Mouse (Mus musculus) hindbrain, embryonic 11.5 days (tissue): ENCODE measurements at regions not wholly inside any gene's neighbourhood (a gene's known extent, or its start where the extent isn't known, plus 50 kb on each side); places are given as distances from the start of the nearest gene placed in this dataset.

Experiments
- ATAC-seq: fragments of 200-750 bp; cut with Nextera tagmentation; 2 replicates; pipeline ENCODE4 v1.8.0; 2017; ENCODE audit warnings: mild to moderate bottlenecking, moderate TSS enrichment, moderate library complexity; ENCODE audit not compliant: low FRiP score
- DNase-seq: peaks from one replicate; pipeline ENCODE4 v3.0.0-alpha.2; 2015; ENCODE audit warnings: low spot score
- H3K27ac ChIP-seq: fragments of 300-500 bp; sonication (generic); 2 replicates; pipeline ENCODE4 v1.5.1; 2014; ENCODE audit warnings: mild to moderate bottlenecking, low read depth, low read length
- H3K27me3 ChIP-seq: fragments of 300-500 bp; sonication (generic); 2 replicates; pipeline ENCODE4 v1.6.1; 2014; ENCODE audit warnings: mild to moderate bottlenecking, low read length, moderate library complexity, mixed read lengths; ENCODE audit not compliant: control insufficient read depth, insufficient read depth
- H3K36me3 ChIP-seq: fragments of 300-500 bp; sonication (generic); 2 replicates; pipeline ENCODE4 v1.6.1; 2014; ENCODE audit warnings: mild to moderate bottlenecking, low read length, moderate library complexity, mixed read lengths; ENCODE audit not compliant: control insufficient read depth, insufficient read depth
- H3K4me1 ChIP-seq: fragments of 300-500 bp; sonication (generic); replicated peaks from 2 replicates; pipeline ENCODE4 v1.6.1; 2014; ENCODE audit warnings: low read length, mixed read lengths; ENCODE audit not compliant: control insufficient read depth, insufficient read depth
- H3K4me2 ChIP-seq: fragments of 300-500 bp; sonication (generic); replicated peaks from 2 replicates; pipeline ENCODE4 v1.6.1; 2014; ENCODE audit warnings: mild to moderate bottlenecking, low read depth, low read length
- H3K4me3 ChIP-seq: fragments of 300-500 bp; sonication (generic); 2 replicates; pipeline ENCODE4 v1.5.1; 2014; ENCODE audit warnings: low read depth, low read length
- H3K9ac ChIP-seq: fragments of 300-500 bp; sonication (generic); 2 replicates; pipeline ENCODE4 v1.6.1; 2014; ENCODE audit warnings: low read depth, low read length
- H3K9me3 ChIP-seq: fragments of 300-500 bp; sonication (generic); 2 replicates; pipeline ENCODE4 v1.6.1; 2016; ENCODE audit warnings: low read length; ENCODE audit not compliant: control insufficient read depth
- WGBS: fragments of 180-500 bp; shearing (Covaris S2); extraction: QIAGEN DNeasy Blood & Tissue Kit; methylation state at CpG from one replicate; pipeline ENCODE4 v1.1.7; 2014; 5-methylcytosine and 5-hydroxymethylcytosine counted together

- H3K4me2 ChIP-seq = no peak overlapping the region
- H3K4me1 ChIP-seq = no peaks in the 10 kb centered on the region; the same call in 1 of the 2 replicates
- H3K36me3 ChIP-seq = no peaks in the 10 kb centered on the region
- H3K27me3 ChIP-seq = no peaks in the 10 kb centered on the region
- no peak for DNase-seq
- ATAC-seq = no peak
- no peak overlapping the region for H3K9ac ChIP-seq
- no peaks in the 10 kb centered on the region for H3K9me3 ChIP-seq
- H3K27ac ChIP-seq = no peak overlapping the region
- 48% methylated on average over 13 of the region's 13 CpGs for WGBS
- H3K4me3 ChIP-seq = no peak overlapping the region
Measured at GRCm38 (mm10) chr17:45279075-45279810, 154.3 kb downstream of the Cdc5l start.

GRCm38 (mm10) chr17:45277516-45277915 lies 156.0 kb downstream of the Cdc5l start:
- Histone ChIP-seq H3K9ac (no peak overlapping the region), H3K36me3 (no peaks in the 10 kb centered on the region), H3K4me2 (no peak overlapping the region), H3K4me3 (no peak overlapping the region), H3K27me3 (no peaks in the 10 kb centered on the region), H3K27ac (no peak overlapping the region), H3K4me1 (no peaks in the 10 kb centered on the region; the same call in 1 of the 2 replicates), H3K9me3 (no peaks in the 10 kb centered on the region)
- ATAC-seq (no peak), DNase-seq (no peak)
- WGBS = 88% methylated on average over 3 of the region's 3 CpGs

GRCm38 (mm10) chr17:45276686-45277405 lies 156.7 kb downstream of the Cdc5l start:
- H3K27ac ChIP-seq = no peak overlapping the region
- H3K36me3 ChIP-seq = no peaks in the 10 kb centered on the region
- no peak overlapping the region for H3K4me3 ChIP-seq
- no peak overlapping the region for H3K4me2 ChIP-seq
- H3K27me3 ChIP-seq = no peaks in the 10 kb centered on the region
- no peak for DNase-seq
- no peaks in the 10 kb centered on the region for H3K9me3 ChIP-seq
- no peak overlapping the region for H3K9ac ChIP-seq
- WGBS = 83% methylated on average over 12 of the region's 12 CpGs
- ATAC-seq = no peak
- no peaks in the 10 kb centered on the region; the same call in 1 of the 2 replicates for H3K4me1 ChIP-seq

GRCm38 (mm10) chr17:45274894-45275293 lies 158.6 kb downstream of the Cdc5l start:
- Histone ChIP-seq H3K4me1 (no peaks in the 10 kb centered on the region; the same call in 1 of the 2 replicates), H3K9ac (no peak overlapping the region), H3K9me3 (no peaks in the 10 kb centered on the region; the same call in 1 of the 2 replicates), H3K4me2 (no peak overlapping the region), H3K4me3 (no peak overlapping the region), H3K27me3 (no peaks in the 10 kb centered on the region), H3K27ac (no peak overlapping the region), H3K36me3 (no peaks in the 10 kb centered on the region)
- DNase-seq (peak; percentile 14), ATAC-seq (no peak)
- WGBS = 76% methylated on average over 4 of the region's 4 CpGs

- H3K4me1 ChIP-seq = no peaks in the 10 kb centered on the region
- ATAC-seq (no peak), DNase-seq (no peak)
- WGBS = 81% methylated on average over 6 of the region's 6 CpGs
- H3K9me3 ChIP-seq = no peaks in the 10 kb centered on the region; the same call in 1 of the 2 replicates
- no peak overlapping the region for H3K4me2 ChIP-seq
- no peaks in the 10 kb centered on the region for H3K36me3 ChIP-seq
- no peak overlapping the region for H3K27ac ChIP-seq
- H3K9ac ChIP-seq = no peak overlapping the region
- no peaks in the 10 kb centered on the region for H3K27me3 ChIP-seq
- no peak overlapping the region for H3K4me3 ChIP-seq
Measured at GRCm38 (mm10) chr17:45266776-45267175, 166.8 kb downstream of the Cdc5l start.

GRCm38 (mm10) chr17:45265587-45265986 lies 167.9 kb downstream of the Cdc5l start:
- no peak overlapping the region for H3K27ac ChIP-seq
- no peak overlapping the region for H3K9ac ChIP-seq
- no peaks in the 10 kb centered on the region for H3K9me3 ChIP-seq
- no peak overlapping the region for H3K4me2 ChIP-seq
- WGBS = 81% methylated on average over 7 of the region's 7 CpGs
- no peaks in the 10 kb centered on the region for H3K4me1 ChIP-seq
- DNase-seq (no peak), ATAC-seq (no peak)
- no peaks in the 10 kb centered on the region for H3K36me3 ChIP-seq
- H3K4me3 ChIP-seq = no peak overlapping the region
- H3K27me3 ChIP-seq = no peaks in the 10 kb centered on the region

GRCm38 (mm10) chr17:45264434-45264833 lies 169.1 kb downstream of the Cdc5l start:
- no peaks in the 10 kb centered on the region for H3K4me1 ChIP-seq

GRCm38 (mm10) chr17:45260421-45260820 lies 173.1 kb downstream of the Cdc5l start:
- ATAC-seq = no peak
- no peak overlapping the region for H3K4me2 ChIP-seq
- H3K4me1 ChIP-seq = no peaks in the 10 kb centered on the region
- H3K4me3 ChIP-seq = no peak overlapping the region
- WGBS = 87% methylated on average over 10 of the region's 10 CpGs
- no peaks in the 10 kb centered on the region for H3K27me3 ChIP-seq
- no peaks in the 10 kb centered on the region for H3K9me3 ChIP-seq
- no peak overlapping the region for H3K27ac ChIP-seq
- no peak for DNase-seq
- no peaks in the 10 kb centered on the region for H3K36me3 ChIP-seq
- H3K9ac ChIP-seq = no peak overlapping the region

More at GRCm38 (mm10) chr17:45264434-45264833, 169.1 kb downstream of the Cdc5l start:
- H3K9me3 ChIP-seq = no peaks in the 10 kb centered on the region
- no peak for DNase-seq
- no peak for ATAC-seq
- H3K9ac ChIP-seq = no peak overlapping the region
- no peaks in the 10 kb centered on the region for H3K27me3 ChIP-seq
- H3K27ac ChIP-seq = no peak overlapping the region
- WGBS = 52% methylated on average over 6 of the region's 6 CpGs
- no peaks in the 10 kb centered on the region for H3K36me3 ChIP-seq
- H3K4me3 ChIP-seq = no peak overlapping the region
- H3K4me2 ChIP-seq = no peak overlapping the region

- H3K9me3 ChIP-seq = no peaks in the 10 kb centered on the region
- no peak overlapping the region for H3K4me3 ChIP-seq
- H3K36me3 ChIP-seq = no peaks in the 10 kb centered on the region
- no peak for ATAC-seq
- DNase-seq = no peak
- no peaks in the 10 kb centered on the region for H3K27me3 ChIP-seq
- H3K9ac ChIP-seq = no peak overlapping the region
- H3K4me1 ChIP-seq = no peaks in the 10 kb centered on the region
- no peak overlapping the region for H3K4me2 ChIP-seq
- no peak overlapping the region for H3K27ac ChIP-seq
- 80% methylated on average over 7 of the region's 7 CpGs for WGBS
Measured at GRCm38 (mm10) chr17:45258007-45258406, 175.5 kb downstream of the Cdc5l start.
